Comparison of ENCODE assay signal across 8 mouse cellular contexts in the genomic region with DNA sequence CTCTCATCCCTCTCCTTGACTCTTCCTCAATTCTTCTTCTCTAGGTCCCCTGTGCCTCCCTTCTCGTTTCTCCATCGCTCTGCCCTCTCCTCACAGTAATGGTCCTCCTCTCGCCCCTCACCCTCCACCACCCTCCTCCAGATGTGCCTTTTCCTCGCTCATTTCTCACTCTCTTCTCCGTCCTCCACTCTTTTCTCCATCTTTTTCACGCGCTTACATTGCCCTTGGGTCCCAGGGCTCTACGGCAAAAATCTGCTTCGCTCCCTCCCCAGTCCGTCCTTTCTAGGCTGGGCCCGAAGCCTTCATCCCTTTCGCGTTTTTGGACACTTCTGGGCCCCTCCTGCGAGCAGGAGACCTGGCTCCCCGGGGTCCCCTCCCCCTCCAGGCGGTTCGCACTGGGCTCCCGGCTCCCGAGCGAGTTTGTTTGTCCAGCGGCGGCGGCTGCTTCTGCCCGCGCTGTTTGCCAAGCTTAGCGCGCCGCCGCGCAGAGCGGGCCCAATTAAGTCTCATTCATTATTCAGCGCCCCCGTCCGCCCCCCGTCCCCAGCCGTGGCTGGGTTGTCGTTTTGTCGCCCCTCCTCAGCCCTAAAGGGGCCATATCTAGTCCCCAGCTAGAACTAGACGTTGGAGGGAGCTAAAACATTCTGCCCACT. TPM values are rescaled to one million over a fixed set of nuclear protein-coding genes. Genes with fewer than 3 reads are reported as not detected.
DNase-seq lines count a peak whose midpoint lies in the region; ATAC-seq and TF ChIP-seq lines count a peak whose summit lies in the region.

No protein-coding gene starts in this region.

- peaks cover 63% of the 10 kb centered on the region for H3K4me1 ChIP-seq in embryonic facial prominence, embryonic 10.5 days
- H3K4me1 ChIP-seq in hindbrain, embryonic 15.5 days (replicated peaks) = peaks cover 54% of the 10 kb centered on the region
- peaks cover 22% of the 10 kb centered on the region for H3K4me1 ChIP-seq in liver, embryonic 16.5 days (ENCODE audit: control insufficient read depth, low read depth, low read length)
- H3K4me1 ChIP-seq in olfactory bulb, adult 2 months (ENCODE audit: control insufficient read depth, insufficient read depth, low read length) = peaks cover 39% of the 10 kb centered on the region

- H3K4me2 ChIP-seq in hindbrain, embryonic 15.5 days = peak overlapping the region; percentile 76
- peak overlapping the region; percentile 60 for H3K4me2 ChIP-seq in liver, embryonic 16.5 days (ENCODE audit: low read depth, low read length)

- TF ChIP-seq CTCF in olfactory bulb, adult 2 months (IDR thresholded peaks at IDR 0.05; ENCODE audit: insufficient read depth, low read depth, low read length) = no peak

- WGBS in embryonic facial prominence, embryonic 10.5 days = under 1% methylated on average over 39 of the region's 39 CpGs
- WGBS in hindbrain, embryonic 15.5 days = under 1% methylated on average over 39 of the region's 39 CpGs
- 1% methylated on average over 39 of the region's 39 CpGs for WGBS in liver, embryonic 16.5 days (ENCODE audit: insufficient replicate concordance)
- 2% methylated on average over 39 of the region's 39 CpGs for WGBS in olfactory bulb, adult 2 months

- peak overlapping the region; percentile 51; the same call in 1 of the 2 replicates for H3K27ac ChIP-seq in embryonic facial prominence, embryonic 10.5 days (replicated peaks)
- no peak overlapping the region for H3K27ac ChIP-seq in hindbrain, embryonic 15.5 days (replicated peaks)
- H3K27ac ChIP-seq in liver, embryonic 16.5 days (ENCODE audit: low read length) = no peak overlapping the region
- no peak overlapping the region for H3K27ac ChIP-seq in olfactory bulb, adult 2 months (ENCODE audit: insufficient read depth, low read depth, low read length)

- peak; percentile 45 for DNase-seq in adrenal gland, postnatal 14 days
- DNase-seq in adrenal gland, adult 18-20 months (ENCODE audit: low spot score in 2 of 2) = no peak
- DNase-seq in embryonic facial prominence, embryonic 10.5 days (ENCODE audit: low spot score) = peak; percentile 71
- DNase-seq in T-cell, adult 2 months (ENCODE audit: low spot score) = no peak
- no peak for DNase-seq in cerebellum, adult 9-11 months

- H3K36me3 ChIP-seq in embryonic facial prominence, embryonic 10.5 days (replicated peaks) = no peaks in the 10 kb centered on the region
- no peaks in the 10 kb centered on the region for H3K36me3 ChIP-seq in hindbrain, embryonic 15.5 days
- no peaks in the 10 kb centered on the region for H3K36me3 ChIP-seq in liver, embryonic 16.5 days (ENCODE audit: control insufficient read depth, insufficient read depth)

- H3K9me3 ChIP-seq in embryonic facial prominence, embryonic 10.5 days = no peaks in the 10 kb centered on the region
- no peaks in the 10 kb centered on the region for H3K9me3 ChIP-seq in hindbrain, embryonic 15.5 days
- H3K9me3 ChIP-seq in liver, embryonic 16.5 days (replicated peaks; ENCODE audit: control insufficient read depth, low read length) = no peaks in the 10 kb centered on the region

- ATAC-seq in hindbrain, embryonic 15.5 days (ENCODE audit: low FRiP score, low read depth) = no peak
- no peak for ATAC-seq in liver, embryonic 16.5 days (ENCODE audit: low read depth)

- H3K9ac ChIP-seq in hindbrain, embryonic 15.5 days = 0 out of 2 replicates have a peak overlapping the region, but pooled peaks have one; percentile 1
- no peak overlapping the region for H3K9ac ChIP-seq in liver, embryonic 16.5 days (ENCODE audit: low read depth, low read length)

- peak overlapping the region; percentile 57 for H3K4me3 ChIP-seq in embryonic facial prominence, embryonic 10.5 days
- peak overlapping the region; percentile 38 for H3K4me3 ChIP-seq in hindbrain, embryonic 15.5 days
- H3K4me3 ChIP-seq in liver, embryonic 16.5 days (ENCODE audit: low read depth, low read length) = peak overlapping the region; percentile 34
- H3K4me3 ChIP-seq in olfactory bulb, adult 2 months (ENCODE audit: insufficient read depth, low read depth, low read length) = peak overlapping the region; percentile 33

- TF ChIP-seq POLR2A in olfactory bulb, adult 2 months (IDR thresholded peaks at IDR 0.05; ENCODE audit: insufficient read depth, low read depth, low read length) = no peak

- H3K27me3 ChIP-seq in embryonic facial prominence, embryonic 10.5 days (replicated peaks; ENCODE audit: low read depth, poor library complexity, severe bottlenecking) = peaks cover 81% of the 10 kb centered on the region
- peaks cover 54% of the 10 kb centered on the region for H3K27me3 ChIP-seq in hindbrain, embryonic 15.5 days
- H3K27me3 ChIP-seq in liver, embryonic 16.5 days (ENCODE audit: control insufficient read depth, insufficient read depth, low read depth, low read length) = peaks cover 70% of the 10 kb centered on the region

RNA-seq across cellular contexts. Expression of a gene that starts 5.0 kb away (rescaled TPM):
- 7.1 and 13.9 TPM in 2 replicates for total RNA-seq in adrenal gland, postnatal 14 days (2021)
- 1 to 10 TPM; 2.5 to 8.4 TPM for total RNA-seq in adrenal gland, adult 18-20 months (2021)
- 1.1 and 1.6 TPM in 2 replicates for polyA plus RNA-seq in embryonic facial prominence, embryonic 10.5 days (2016; fragmentation: Nextera tagmentation; extraction: Ambion mirVana)
- 1.1 and 1.3 TPM in 2 replicates for polyA plus RNA-seq in hindbrain, embryonic 15.5 days (2015; fragmentation: Nextera tagmentation; extraction: Ambion mirVana)
- polyA plus RNA-seq in liver, embryonic 16.5 days (2015; fragmentation: Nextera tagmentation; extraction: Ambion mirVana) = 18.5 and 19.2 TPM in 2 replicates
- not detected in 2 replicates for polyA plus RNA-seq in olfactory bulb, adult 2 months (2012; ENCODE audit: insufficient read depth, insufficient read length, low replicate concordance, missing spikeins)

RNA-seq across cellular contexts. Expression of a gene that starts 10.3 kb away (rescaled TPM):
- total RNA-seq in adrenal gland, postnatal 14 days (2021) = not detected in 2 replicates
- not detected for total RNA-seq in adrenal gland, adult 18-20 months (2021)
- polyA plus RNA-seq in embryonic facial prominence, embryonic 10.5 days (2016; fragmentation: Nextera tagmentation; extraction: Ambion mirVana) = 0.36 and 0.52 TPM in 2 replicates
- polyA plus RNA-seq in hindbrain, embryonic 15.5 days (2015; fragmentation: Nextera tagmentation; extraction: Ambion mirVana) = 6.4 and 7.8 TPM in 2 replicates
- not detected in 2 replicates for polyA plus RNA-seq in liver, embryonic 16.5 days (2015; fragmentation: Nextera tagmentation; extraction: Ambion mirVana)
- not detected in 2 replicates for polyA plus RNA-seq in olfactory bulb, adult 2 months (2012; ENCODE audit: insufficient read depth, insufficient read length, low replicate concordance, missing spikeins)

RNA-seq across cellular contexts. Expression of a gene that starts 23.6 kb away (rescaled TPM):
- total RNA-seq in adrenal gland, postnatal 14 days (2021) = 6.3 and 6.9 TPM in 2 replicates
- total RNA-seq in adrenal gland, adult 18-20 months (2021) = not detected
- polyA plus RNA-seq in embryonic facial prominence, embryonic 10.5 days (2016; fragmentation: Nextera tagmentation; extraction: Ambion mirVana) = 49.8 and 53.1 TPM in 2 replicates
- polyA plus RNA-seq in hindbrain, embryonic 15.5 days (2015; fragmentation: Nextera tagmentation; extraction: Ambion mirVana) = 8.5 and 10.1 TPM in 2 replicates
- polyA plus RNA-seq in liver, embryonic 16.5 days (2015; fragmentation: Nextera tagmentation; extraction: Ambion mirVana) = 13.3 and 15.2 TPM in 2 replicates
- not detected in 2 replicates for polyA plus RNA-seq in olfactory bulb, adult 2 months (2012; ENCODE audit: insufficient read depth, insufficient read length, low replicate concordance, missing spikeins)

RNA-seq across cellular contexts. Expression of a gene that starts 27.8 kb away (rescaled TPM):
- 18.5 and 19.9 TPM in 2 replicates for total RNA-seq in adrenal gland, postnatal 14 days (2021)
- 10 to 100 TPM; 10.4 to 10.6 TPM for total RNA-seq in adrenal gland, adult 18-20 months (2021)
- 60.1 and 62.1 TPM in 2 replicates for polyA plus RNA-seq in embryonic facial prominence, embryonic 10.5 days (2016; fragmentation: Nextera tagmentation; extraction: Ambion mirVana)
- polyA plus RNA-seq in hindbrain, embryonic 15.5 days (2015; fragmentation: Nextera tagmentation; extraction: Ambion mirVana) = 32.3 and 34.9 TPM in 2 replicates
- 5.5 and 6.0 TPM in 2 replicates for polyA plus RNA-seq in liver, embryonic 16.5 days (2015; fragmentation: Nextera tagmentation; extraction: Ambion mirVana)
- not detected in 2 replicates for polyA plus RNA-seq in olfactory bulb, adult 2 months (2012; ENCODE audit: insufficient read depth, insufficient read length, low replicate concordance, missing spikeins)

RNA-seq across cellular contexts. Expression of a gene that starts 43.0 kb away (rescaled TPM):
- total RNA-seq in adrenal gland, postnatal 14 days (2021) = 6.5 and 25.2 TPM in 2 replicates
- total RNA-seq in adrenal gland, adult 18-20 months (2021) = under 1 TPM; 0.51 to 0.56 TPM
- polyA plus RNA-seq in embryonic facial prominence, embryonic 10.5 days (2016; fragmentation: Nextera tagmentation; extraction: Ambion mirVana) = 3.7 and 6.3 TPM in 2 replicates
- polyA plus RNA-seq in hindbrain, embryonic 15.5 days (2015; fragmentation: Nextera tagmentation; extraction: Ambion mirVana) = 57.5 and 89.3 TPM in 2 replicates
- polyA plus RNA-seq in liver, embryonic 16.5 days (2015; fragmentation: Nextera tagmentation; extraction: Ambion mirVana) = 0.86 and 1.1 TPM in 2 replicates
- polyA plus RNA-seq in olfactory bulb, adult 2 months (2012; ENCODE audit: insufficient read depth, insufficient read length, low replicate concordance, missing spikeins) = not detected in 2 replicates

Comparison
In these comparisons a context has a peak if more than half of its experiments do, and no peak if none do; other contexts are left out.
1. DNase-seq: peak in adrenal gland, postnatal 14 days (single experiment) and embryonic facial prominence, embryonic 10.5 days (single experiment); none in adrenal gland, adult 18-20 months (0 of 2), T-cell, adult 2 months (single experiment) and cerebellum, adult 9-11 months (single experiment).
2. Peak in every context shown above with its lines, with median percentiles within 50 percentile points of each other: H3K4me3 ChIP-seq.